Mouse (Mus musculus) lung, postnatal 0 days (tissue): Measurements from ENCODE around the gene Lrrc23. TPM values are rescaled to one million over a fixed set of nuclear protein-coding genes. Genes with fewer than 3 reads are reported as not detected.

Source experiments
- ATAC-seq: fragments of 200-750 bp; cut with Nextera tagmentation; 2 replicates; pipeline ENCODE4 v1.8.0; 2017; ENCODE audit warnings: moderate library complexity
- DNase-seq: peaks from one replicate; pipeline ENCODE4 v3.0.0-alpha.2; 2016; ENCODE audit warnings: low spot score
- H3K27ac ChIP-seq: fragments of 300-500 bp; sonication (generic); 2 replicates; pipeline ENCODE4 v1.5.1; 2014; ENCODE audit warnings: antibody characterized with exemption, mild to moderate bottlenecking, low read length, mixed read lengths
- H3K27me3 ChIP-seq: fragments of 300-500 bp; sonication (generic); replicated peaks from 2 replicates; pipeline ENCODE4 v1.6.1; 2014; ENCODE audit warnings: low read length, mixed read lengths; ENCODE audit not compliant: insufficient read depth
- H3K36me3 ChIP-seq: fragments of 300-500 bp; sonication (generic); 2 replicates; pipeline ENCODE4 v1.6.1; 2014; ENCODE audit warnings: low read length, mixed read lengths; ENCODE audit not compliant: insufficient read depth
- H3K4me1 ChIP-seq: fragments of 300-500 bp; sonication (generic); 2 replicates; pipeline ENCODE4 v1.6.1; 2014; ENCODE audit warnings: antibody characterized with exemption, low read depth, low read length, mixed read lengths; ENCODE audit not compliant: insufficient read depth
- H3K4me2 ChIP-seq: fragments of 300-500 bp; sonication (generic); replicated peaks from 2 replicates; pipeline ENCODE4 v1.6.1; 2014; ENCODE audit warnings: low read depth, mild to moderate bottlenecking, low read length, moderate library complexity, mixed read lengths
- H3K4me3 ChIP-seq: fragments of 300-500 bp; sonication (generic); 2 replicates; pipeline ENCODE4 v1.5.1; 2014; ENCODE audit warnings: low read depth, low read length
- H3K9ac ChIP-seq: fragments of 300-500 bp; sonication (generic); replicated peaks from 2 replicates; pipeline ENCODE4 v1.6.1; 2014; ENCODE audit warnings: low read depth, mild to moderate bottlenecking
- H3K9me3 ChIP-seq: fragments of 300-500 bp; sonication (generic); 2 replicates; pipeline ENCODE4 v1.6.1; 2016; ENCODE audit warnings: low read length, mixed read lengths
- CTCF ChIP-seq: IDR thresholded peaks from 2 replicates; pipeline ENCODE4 v1.5.1; 2016; ENCODE audit warnings: antibody characterized with exemption, mild to moderate bottlenecking
- EP300 ChIP-seq: IDR thresholded peaks from 2 replicates; pipeline ENCODE4 v1.6.1; 2016; ENCODE audit warnings: antibody characterized with exemption, mild to moderate bottlenecking, control low read depth
- WGBS: fragments of 180-500 bp; shearing (Covaris S2); extraction: QIAGEN DNeasy Blood & Tissue Kit; methylation state at CpG from one replicate; pipeline ENCODE4 v1.1.7; 2014; 5-methylcytosine and 5-hydroxymethylcytosine counted together
- polyA plus RNA-seq: library from polyadenylated mRNA; unstranded; fragments of >200 nt; fragmentation: Nextera tagmentation; extraction: Ambion mirVana; gene quantifications from 2 replicates; pipeline ENCODE4 v1.2.1, GENCODE M21; 2015

Lrrc23 gene
- polyA plus RNA-seq, 1 experiment from 2014 or later: 26.7 TPM

GRCm38 (mm10) chr6:124746654-124747632 lies 32.6 kb downstream of the Lrrc23 start:
- Histone ChIP-seq H3K27ac (no peak overlapping the region), H3K27me3 (no peaks in the 10 kb centered on the region), H3K9ac (no peak overlapping the region), H3K4me1 (no peaks in the 10 kb centered on the region), H3K9me3 (no peaks in the 10 kb centered on the region), H3K36me3 (peaks cover 12% of the 10 kb centered on the region; the same call in 1 of the 2 replicates), H3K4me2 (no peak overlapping the region), H3K4me3 (no peak overlapping the region)
- ATAC-seq: no peak
- WGBS: 83% methylated on average over 7 of the region's 7 CpGs
- no peak for DNase-seq
- TF ChIP-seq CTCF: no peak
- no peak for TF ChIP-seq EP300

- Histone ChIP-seq H3K9ac (peak overlapping the region; percentile 68), H3K36me3 (peaks cover 12% of the 10 kb centered on the region; the same call in 1 of the 2 replicates), H3K27me3 (no peaks in the 10 kb centered on the region), H3K4me1 (no peaks in the 10 kb centered on the region), H3K4me2 (peak overlapping the region; percentile 99), H3K27ac (peak overlapping the region; percentile 92), H3K4me3 (peak overlapping the region; percentile 53), H3K9me3 (no peaks in the 10 kb centered on the region)
- no peak for TF ChIP-seq CTCF
- TF ChIP-seq EP300: no peak
- 23% methylated on average over 8 of the region's 8 CpGs for WGBS
- DNase-seq (no peak), ATAC-seq (no peak)
Measured at GRCm38 (mm10) chr6:124746296-124746605, 33.3 kb downstream of the Lrrc23 start.

DNA sequence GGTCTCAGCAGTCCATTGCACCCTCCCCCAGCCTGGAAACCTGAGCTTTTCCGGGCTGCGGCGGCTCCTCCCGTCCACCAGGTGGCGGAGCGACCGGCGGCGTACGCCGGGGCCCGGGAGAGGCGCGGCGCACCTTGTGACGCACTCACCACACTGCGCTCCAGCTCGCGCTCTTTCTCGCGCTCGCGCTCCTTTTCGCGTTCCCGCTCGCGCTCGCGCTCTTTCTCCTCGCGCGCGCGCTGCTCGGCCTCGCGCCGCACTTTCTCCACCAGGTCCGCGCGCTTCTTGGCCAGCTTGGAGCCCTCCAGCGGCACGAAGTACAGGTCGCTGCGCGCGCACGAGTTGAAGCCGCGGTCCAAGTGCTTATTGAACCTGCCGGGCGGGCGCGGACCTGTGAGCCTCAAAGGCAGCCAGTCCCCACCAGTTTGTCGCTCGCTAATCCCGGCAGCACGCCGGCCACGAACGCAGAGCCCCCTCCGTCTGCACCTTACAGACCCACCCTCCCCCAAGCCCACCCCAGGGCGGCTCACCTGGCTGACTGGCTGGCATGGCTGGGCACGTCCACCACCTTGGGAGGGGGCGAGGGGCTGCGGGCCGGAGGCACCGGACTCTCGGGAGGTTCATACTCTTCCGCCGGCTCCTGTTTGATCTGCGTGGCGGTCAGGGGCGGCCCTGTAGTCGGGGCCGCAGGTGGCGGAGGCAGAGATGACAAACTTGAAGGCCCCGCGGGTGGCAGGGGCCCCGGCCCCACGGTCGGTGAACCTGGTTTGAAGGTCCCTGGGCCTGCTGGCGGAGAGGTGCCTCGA lies 33.8 kb downstream of the Lrrc23 start:
- Histone ChIP-seq H3K9me3 (no peaks in the 10 kb centered on the region), H3K36me3 (peaks cover 12% of the 10 kb centered on the region; the same call in 1 of the 2 replicates), H3K27ac (peak overlapping the region; percentile 92), H3K4me1 (no peaks in the 10 kb centered on the region), H3K9ac (peak overlapping the region; percentile 68), H3K4me3 (peak overlapping the region; percentile 53), H3K27me3 (no peaks in the 10 kb centered on the region), H3K4me2 (peak overlapping the region; percentile 99)
- TF ChIP-seq CTCF (peak; percentile 94), EP300 (no peak)
- peak; percentile 85 for ATAC-seq
- 3% methylated on average over 82 of the region's 85 CpGs for WGBS
- peak; percentile 97 for DNase-seq

DNA sequence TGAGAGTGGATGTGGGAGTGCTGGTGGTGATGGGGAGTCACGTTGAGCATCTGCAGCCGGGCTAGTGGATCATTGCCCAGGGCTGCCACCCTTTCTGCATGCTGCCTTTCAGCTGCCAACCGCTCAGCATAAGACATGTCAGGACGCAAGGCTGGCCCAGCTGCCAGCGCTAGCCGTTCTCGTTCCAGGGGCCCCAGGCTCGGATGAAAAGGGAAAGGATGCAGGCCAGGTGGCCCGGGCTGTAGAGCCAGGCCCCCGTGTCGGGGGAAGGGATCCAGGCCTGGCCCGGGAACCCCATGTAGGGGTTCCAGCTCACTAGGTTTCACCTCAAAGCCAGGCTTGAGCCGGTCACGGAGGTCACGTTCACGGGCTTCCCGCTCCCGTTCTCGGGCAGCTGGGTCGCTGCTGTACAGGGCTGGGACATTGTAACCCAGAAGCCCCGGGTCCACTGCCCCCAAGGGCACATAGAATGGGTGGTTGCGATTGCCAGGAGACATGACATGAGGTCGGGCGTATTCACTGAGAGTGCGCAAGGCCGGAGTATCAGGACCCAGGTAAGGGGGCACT lies 34.7 kb downstream of the Lrrc23 start:
- 74% methylated on average over 26 of the region's 26 CpGs for WGBS
- Histone ChIP-seq H3K27me3 (no peaks in the 10 kb centered on the region), H3K27ac (no peak overlapping the region), H3K4me3 (peak overlapping the region; percentile 53; the same call in 1 of the 2 replicates), H3K4me1 (no peaks in the 10 kb centered on the region; the same call in 1 of the 2 replicates), H3K4me2 (peak overlapping the region; percentile 99), H3K9me3 (no peaks in the 10 kb centered on the region), H3K36me3 (peaks cover 12% of the 10 kb centered on the region; the same call in 1 of the 2 replicates), H3K9ac (peak overlapping the region; percentile 68; the same call in 1 of the 2 replicates)
- no peak for DNase-seq
- TF ChIP-seq EP300 (no peak), CTCF (no peak)
- ATAC-seq: no peak

GRCm38 (mm10) chr6:124743647-124744046 lies 35.9 kb downstream of the Lrrc23 start:
- Histone ChIP-seq H3K4me3 (no peak overlapping the region), H3K9me3 (no peaks in the 10 kb centered on the region), H3K4me2 (no peak overlapping the region), H3K27ac (no peak overlapping the region), H3K27me3 (no peaks in the 10 kb centered on the region), H3K9ac (no peak overlapping the region), H3K4me1 (no peaks in the 10 kb centered on the region; the same call in 1 of the 2 replicates), H3K36me3 (peaks cover 9% of the 10 kb centered on the region; the same call in 1 of the 2 replicates)
- DNase-seq (no peak), ATAC-seq (no peak)
- 81% methylated on average over 8 of the region's 8 CpGs for WGBS
- no peak for TF ChIP-seq CTCF
- TF ChIP-seq EP300: no peak
